Mouse (Mus musculus) right cerebral cortex, adult 18-20 months (tissue): ENCODE measurements around the gene 4931409K22Rik.

Experiments
- DNase-seq: peaks from one replicate; pipeline ENCODE4 v3.0.0; 2022; ENCODE audit warnings: mixed read lengths

Gene 4931409K22Rik

GRCm38 (mm10) chr5:24539571-24540296 lies 16.9 kb downstream of the 4931409K22Rik start:
- DNase-seq = no peak

- no peak for DNase-seq
Measured at GRCm38 (mm10) chr5:24537618-24538017, 19.0 kb downstream of the 4931409K22Rik start.

DNA sequence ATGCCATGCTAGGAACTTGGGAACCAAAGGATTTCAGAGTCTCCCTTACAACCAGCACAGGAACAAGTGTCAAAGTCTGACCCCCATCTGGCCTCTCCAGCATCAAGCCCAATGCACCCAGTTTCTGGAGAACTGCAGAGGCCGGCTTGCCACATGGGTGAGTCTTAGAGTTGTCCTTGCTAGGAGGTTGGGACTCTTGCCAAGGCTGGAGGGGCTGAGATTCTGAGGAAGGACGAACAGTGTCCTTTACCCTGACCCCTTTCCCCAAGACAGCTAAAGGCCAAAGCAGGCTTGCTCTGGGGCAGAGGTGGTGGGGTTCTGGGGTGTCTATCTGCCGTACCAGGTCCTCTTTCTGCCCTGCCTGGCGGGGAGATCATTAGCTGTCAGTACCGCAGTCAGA lies 20.1 kb downstream of the 4931409K22Rik start:
- no peak for DNase-seq

GRCm38 (mm10) chr5:24535731-24536130 lies 20.9 kb downstream of the 4931409K22Rik start:
- DNase-seq = no peak

- DNase-seq = no peak
Measured at GRCm38 (mm10) chr5:24534292-24534691, 22.3 kb downstream of the 4931409K22Rik start.

DNA sequence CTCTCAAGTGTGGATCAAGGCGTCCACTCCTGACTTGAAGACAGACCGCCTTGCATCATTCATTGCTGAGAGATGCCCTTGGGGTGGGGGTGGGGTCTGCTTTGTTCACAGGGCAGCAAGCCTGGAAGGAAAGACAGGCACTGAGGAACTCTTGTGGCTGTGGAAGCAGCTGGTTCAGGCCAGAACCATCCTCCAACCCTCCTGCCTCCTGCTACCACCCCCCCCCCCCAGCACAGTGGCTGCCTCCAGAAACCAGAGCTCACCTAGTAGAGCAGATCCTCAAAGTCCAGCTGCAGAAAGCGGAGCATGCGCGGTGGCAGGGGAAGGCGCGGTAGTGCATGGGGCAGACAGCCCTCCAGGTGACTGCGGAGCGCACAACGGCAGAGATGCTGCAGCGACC lies 23.2 kb downstream of the 4931409K22Rik start:
- no peak for DNase-seq

- DNase-seq = peak; percentile 87
Measured at GRCm38 (mm10) chr5:24530042-24530689, 26.4 kb downstream of the 4931409K22Rik start.

GRCm38 (mm10) chr5:24527780-24528179 lies 28.8 kb downstream of the 4931409K22Rik start:
- no peak for DNase-seq

DNA sequence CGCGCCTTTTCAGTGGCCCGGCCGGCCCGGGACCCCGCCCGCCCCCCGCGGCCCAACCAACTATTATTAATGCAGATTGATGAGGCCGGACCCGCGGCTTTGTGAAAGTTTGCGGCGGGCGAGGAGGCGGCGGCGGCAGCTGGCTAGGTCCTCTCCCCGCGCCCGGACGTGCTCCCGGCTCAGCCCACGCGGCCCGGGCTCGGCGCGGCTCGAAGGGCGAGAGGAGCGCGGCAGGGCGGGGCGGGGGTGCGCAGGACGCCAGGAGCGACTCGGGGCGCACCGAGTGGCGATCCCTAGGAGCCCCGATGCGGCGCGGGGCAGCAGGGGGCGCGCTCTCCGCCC lies 29.7 kb downstream of the 4931409K22Rik start, which contains the start of gene Gbx1:
TSS of gene Gbx1 (minus strand) at position 314 of the 342 bp plus-strand sequence.
- no peak for DNase-seq

DNA sequence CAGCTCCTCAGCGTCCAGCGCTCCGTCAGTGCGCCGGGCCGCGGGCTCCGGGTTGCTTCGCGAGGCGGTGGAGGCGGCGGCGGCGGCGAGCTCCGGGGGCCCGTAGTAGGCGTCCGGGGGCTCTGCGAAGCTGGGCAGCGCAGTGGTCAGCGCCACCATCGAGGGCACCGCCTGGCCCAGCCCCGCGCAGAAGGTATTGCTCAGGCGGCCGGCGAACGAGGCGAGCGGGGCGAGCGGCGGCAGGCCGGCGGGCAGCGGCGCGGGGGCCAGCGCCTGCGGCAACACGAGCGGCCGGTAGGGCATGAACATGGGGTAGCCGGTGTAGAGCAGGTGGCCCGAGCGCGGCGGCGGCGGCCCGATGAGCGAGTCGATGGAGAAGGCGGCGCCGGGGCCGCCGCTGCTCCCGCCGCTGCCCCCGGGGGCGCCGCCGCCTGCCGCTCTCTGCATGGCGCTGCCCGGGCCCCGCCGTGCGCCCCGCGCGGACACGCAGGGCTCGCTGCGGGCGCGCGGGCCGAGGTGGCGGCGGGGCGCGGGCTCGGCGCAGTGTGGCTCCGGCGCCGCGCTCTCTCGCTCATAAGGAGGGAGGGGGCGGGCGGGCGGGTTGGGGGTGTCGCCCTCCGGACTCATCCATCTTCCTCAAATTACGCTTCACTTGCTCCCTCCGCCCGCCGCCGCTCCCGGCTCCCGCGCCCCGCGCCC lies 30.3 kb downstream of the 4931409K22Rik start:
- DNase-seq = no peak

DNA sequence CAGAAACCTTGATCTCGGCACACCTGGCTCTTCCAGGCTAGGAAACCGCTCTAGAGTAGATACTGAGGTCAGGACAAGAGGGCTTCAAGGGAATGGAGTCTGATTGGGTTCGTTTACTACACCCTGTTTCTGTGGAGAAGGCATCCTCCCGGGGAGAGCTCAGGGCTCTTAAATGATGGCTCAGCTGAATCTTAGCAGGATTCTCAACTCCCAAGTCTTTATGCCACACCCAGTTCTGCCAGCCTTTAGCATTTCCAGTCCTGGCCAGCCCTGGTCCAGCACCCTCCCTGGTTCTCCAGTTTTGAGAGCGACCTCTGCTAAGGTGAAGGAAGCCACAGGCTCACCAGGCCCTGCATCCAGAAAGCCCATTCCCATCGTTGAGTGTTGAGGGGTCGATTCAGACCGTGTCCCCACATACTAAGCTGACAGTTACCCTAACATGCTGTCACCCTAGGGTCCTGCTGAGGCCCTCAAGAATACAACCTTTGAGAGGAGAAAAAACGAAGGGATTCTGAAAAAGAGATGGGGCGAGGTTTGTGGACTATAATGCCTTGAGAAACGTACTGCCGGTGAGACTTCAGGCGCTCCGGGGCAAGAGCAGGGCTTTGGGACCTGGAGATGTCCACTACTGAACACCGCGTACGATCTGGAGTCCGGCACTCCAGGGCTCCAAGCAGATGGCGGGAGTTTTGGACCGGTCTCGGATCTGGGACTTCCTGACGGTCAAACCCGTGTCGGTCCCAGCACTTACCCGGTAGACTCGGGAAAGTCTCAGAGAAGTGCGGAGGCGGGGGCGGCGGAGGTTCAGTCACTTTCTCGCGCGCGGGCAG lies 31.0 kb downstream of the 4931409K22Rik start:
- no peak for DNase-seq

- DNase-seq = no peak
Measured at GRCm38 (mm10) chr5:24524522-24524921, 32.1 kb downstream of the 4931409K22Rik start.

GRCm38 (mm10) chr5:24523806-24524205 lies 32.8 kb downstream of the 4931409K22Rik start:
- DNase-seq = no peak

DNA sequence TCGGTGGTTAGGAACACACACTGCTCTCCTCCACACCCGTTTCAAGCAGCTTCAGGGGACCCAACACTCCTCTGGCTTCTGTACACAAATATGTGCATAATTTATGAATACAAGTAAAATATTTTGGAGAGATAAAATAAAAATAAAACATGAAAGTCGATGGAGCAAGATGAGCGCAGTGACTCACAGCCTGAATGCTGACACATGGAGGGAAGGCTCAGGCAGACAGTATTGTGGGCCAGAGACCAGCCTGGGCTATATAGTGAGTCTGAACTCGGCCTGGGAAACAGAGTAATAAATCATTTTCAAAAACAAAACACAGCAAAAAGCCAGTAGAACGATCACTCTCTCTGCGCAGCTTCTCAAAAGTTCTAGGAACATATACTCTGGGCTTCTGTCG lies 35.2 kb downstream of the 4931409K22Rik start:
- no peak for DNase-seq

GRCm38 (mm10) chr5:24512271-24512670 lies 44.3 kb downstream of the 4931409K22Rik start:
- DNase-seq = no peak

GRCm38 (mm10) chr5:24510635-24511034 lies 46.0 kb downstream of the 4931409K22Rik start:
- no peak for DNase-seq

GRCm38 (mm10) chr5:24508406-24508805 lies 48.2 kb downstream of the 4931409K22Rik start:
- DNase-seq = no peak

DNA sequence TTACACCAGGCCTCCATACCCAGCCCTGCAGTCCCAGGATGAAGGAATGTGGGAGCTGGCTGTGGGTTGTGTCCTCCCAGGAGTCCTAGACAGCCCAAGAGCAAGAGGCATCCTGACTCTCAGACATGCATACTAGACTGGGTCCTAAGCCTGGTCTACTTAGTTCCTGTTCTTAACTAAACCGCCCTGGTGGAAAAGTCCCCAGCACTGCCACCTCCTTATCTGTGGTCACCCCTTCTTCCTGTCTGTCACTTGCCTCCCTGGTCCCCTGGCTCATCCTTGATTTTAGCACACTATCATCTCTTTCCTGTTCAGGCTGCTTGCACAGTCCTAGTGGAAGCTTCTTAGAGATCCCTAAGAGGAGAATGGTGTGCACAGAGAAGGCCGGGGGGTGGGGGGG lies 51.1 kb downstream of the 4931409K22Rik start:
- no peak for DNase-seq

GRCm38 (mm10) chr5:24502786-24503185 lies 53.8 kb downstream of the 4931409K22Rik start:
- DNase-seq = no peak

DNA sequence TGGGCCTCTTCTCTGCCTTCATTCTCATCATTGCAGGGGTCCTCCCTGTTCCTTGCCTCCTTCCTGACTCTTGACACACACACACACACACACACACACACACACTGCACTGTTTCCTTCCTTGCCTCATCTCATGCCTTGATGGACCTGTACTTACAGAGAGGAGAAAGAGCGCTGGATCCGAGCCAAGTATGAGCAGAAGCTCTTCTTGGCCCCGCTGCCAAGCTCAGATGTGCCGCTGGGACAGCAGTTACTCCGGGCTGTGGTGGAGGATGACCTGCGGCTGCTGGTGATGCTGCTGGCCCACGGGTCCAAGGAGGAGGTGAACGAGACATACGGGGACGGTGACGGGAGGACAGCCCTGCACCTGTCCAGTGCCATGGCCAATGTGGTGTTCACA lies 55.8 kb downstream of the 4931409K22Rik start:
- no peak for DNase-seq

- peak; percentile 70 for DNase-seq
Measured at GRCm38 (mm10) chr5:24499113-24499512, 57.5 kb downstream of the 4931409K22Rik start.

DNA sequence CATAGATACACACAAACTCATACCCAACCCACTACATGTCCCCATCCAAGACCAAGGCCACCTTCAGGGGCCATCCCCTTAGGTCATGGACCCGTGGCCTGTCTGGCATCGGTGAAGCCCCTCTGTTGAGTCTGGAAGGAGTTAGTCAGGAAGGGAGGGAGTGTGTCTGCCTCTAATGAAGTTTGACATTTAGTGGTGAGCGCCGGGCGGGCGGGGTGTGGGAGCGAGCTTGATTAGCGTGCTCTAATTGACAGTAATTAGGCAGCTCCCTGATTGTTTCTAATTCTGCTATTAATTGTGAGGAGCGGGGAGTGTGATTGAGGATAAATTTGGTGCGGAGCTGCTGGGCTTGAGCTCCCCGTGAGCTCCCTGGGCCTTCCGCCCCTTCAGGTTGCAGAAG lies 59.1 kb downstream of the 4931409K22Rik start:
- no peak for DNase-seq

GRCm38 (mm10) chr5:24496756-24497155 lies 59.9 kb downstream of the 4931409K22Rik start:
- DNase-seq = no peak
